Mouse (Mus musculus) regulatory T cell (primary cell): ENCODE data around the gene Ezr.

Source experiments
- in situ Hi-C: fragments of 300-600 bp; cut with MboI, MseI; formaldehyde crosslinking; loops from one replicate; pipeline ENCODE4 v1.15.1; 2025; ENCODE audit warnings: high pct_unique_total_duplicates

Ezr gene

DNA sequence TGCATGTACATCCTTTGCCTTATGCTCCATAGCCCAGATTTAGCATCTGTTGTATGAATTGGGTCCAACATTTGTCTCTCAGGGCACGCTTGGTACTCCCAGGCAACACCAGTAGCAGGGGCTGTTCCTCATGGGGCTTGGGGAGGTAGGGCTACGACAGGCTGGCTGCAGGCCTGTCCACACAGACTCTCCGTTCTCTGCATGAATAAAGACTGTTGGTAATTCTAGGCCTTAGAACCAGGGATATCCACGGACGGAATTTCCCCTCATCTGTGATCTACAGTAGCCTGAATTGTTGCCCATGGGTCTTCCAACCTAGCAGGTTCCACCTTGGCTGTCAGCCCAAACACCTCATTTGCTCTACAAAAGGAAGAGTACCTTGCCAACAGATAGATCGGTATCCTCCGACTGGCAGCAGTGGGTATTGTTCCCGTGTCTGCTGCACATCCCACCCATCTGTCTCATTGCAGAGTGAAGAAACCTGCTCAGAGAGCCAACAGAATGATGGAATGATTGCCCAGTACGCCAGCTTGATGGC, 7.1 kb upstream of the Ezr start:
- in situ Hi-C loops: loop anchor here (5.0 kb wide), 1 partner anchor 38 kb away; no protein-coding TSS in a partner anchor

DNA sequence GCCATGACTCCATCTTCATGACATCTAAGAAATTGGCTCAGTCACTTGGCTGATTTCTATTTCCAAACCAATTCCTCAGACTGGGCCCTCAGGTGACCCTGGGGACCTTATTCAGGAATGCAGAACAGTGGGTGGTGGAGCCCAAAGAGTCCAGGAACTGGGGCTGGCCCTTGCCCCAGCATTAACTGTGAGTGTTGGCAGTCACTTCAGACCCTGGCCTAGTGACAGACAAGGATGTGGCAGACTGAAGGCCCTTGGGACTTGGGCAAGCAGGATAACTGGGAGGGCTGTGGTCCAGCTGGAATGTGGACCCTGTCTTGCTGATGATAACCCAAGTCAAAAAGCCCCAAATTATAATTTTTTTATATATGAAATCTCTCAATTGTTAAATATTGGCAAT, 6.5 kb upstream of the Ezr start:
- in situ Hi-C loops: no loop called here

DNA sequence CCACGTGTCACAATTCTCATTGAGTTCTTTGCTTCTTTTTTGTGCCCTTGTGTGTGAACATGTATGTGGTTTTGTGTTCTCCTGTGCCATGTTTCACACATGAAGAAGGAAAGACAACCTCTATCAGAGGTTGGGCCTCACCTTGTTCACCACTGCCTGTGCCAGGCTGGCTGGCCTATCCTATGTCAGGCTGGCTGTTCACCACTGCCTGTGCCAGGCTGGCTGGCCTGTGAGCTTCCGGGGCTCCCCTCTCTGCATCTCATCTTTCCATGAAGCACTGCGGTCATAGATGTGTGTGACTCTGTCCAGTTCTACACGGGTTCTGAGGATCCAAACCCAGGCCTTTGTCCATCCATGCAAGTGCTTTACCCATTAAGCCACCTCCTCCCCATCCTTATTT, 4.7 kb upstream of the Ezr start:
- in situ Hi-C loops: no loop called here

DNA sequence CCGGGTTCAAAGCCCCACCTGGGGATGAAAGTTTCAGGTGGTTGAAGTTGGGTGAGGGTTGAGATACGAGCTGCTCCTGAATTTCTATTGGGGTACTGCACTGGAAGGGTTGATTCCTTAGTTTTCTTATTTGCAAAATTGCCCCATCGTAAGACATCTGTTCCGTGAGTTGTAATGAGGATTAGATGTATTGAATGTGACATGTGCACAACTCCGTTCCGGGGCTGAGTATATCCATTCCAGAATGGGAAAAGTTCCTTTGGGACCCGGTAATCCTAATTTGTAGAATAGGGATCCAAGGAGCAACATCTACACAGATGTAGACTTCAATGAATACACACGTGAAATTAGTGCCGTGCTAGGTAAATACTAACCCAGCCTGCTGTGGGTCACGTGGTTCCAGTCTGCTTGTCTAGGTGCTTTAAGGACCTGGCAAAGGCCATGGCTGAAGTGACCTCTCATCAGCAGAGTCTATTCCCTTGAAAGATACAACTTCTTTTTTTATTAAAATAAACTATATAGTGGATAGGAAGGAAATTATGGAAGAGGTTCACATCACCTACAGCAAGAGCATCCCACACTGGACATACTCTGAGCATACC, 1.3 kb upstream of the Ezr start:
- in situ Hi-C loops: no loop called here

DNA sequence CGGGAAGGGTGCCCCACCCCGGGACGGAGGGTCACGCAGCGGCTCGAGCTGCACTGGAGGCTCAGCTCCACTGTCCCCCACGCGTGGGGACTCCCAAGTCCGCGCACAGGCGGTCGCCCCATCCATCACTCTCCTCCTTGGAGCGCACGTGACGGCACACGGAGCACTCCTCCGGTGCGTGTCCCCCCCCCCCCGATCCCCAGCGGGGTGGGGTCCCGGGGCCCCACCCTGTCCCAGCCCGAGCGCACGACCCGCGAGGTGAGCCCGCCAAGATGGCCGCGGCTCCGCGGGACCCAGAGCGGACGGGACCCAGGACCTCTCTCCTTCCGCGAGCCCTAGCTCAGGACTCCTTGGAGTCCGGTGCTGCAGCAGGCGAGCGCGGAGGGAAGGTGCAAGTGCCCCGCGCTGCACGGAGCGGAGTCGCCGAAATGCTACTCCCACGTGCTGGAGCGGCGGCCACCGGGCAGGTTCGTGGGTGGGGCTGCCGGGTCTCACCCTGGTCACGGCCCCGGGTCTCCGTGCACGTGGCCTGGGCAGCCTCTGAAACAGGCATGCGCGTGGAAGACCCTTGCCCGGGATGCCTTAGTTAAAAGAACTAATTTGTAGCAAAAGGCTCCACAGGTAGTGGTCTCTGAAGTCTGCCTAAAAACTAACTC, 550 bp upstream of the Ezr start:
- in situ Hi-C loops: no loop called here

DNA sequence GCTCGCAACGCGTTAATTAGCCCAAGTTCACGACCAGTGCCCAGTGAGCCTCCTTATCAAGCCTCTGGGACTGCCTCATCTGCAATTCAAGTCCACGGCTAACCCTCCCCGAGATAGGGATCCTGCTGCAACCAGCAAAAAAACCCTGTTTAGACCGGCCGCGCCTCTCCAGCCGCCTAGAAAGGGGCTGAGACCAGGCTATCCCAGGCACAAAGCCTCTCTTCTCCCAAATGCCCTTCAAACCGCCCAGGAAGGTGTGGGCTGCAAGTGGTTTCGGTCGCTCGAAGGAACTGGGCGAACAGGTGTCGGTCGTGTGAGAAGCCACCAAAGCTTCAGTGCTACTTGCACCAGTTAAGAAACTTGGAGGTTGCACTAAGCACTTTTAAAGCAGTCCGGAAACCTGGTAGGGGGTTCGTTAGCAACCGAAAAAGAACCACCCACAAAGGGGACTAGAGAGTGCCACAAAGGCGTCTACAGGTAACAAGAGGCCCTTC, 504 bp downstream of the Ezr start:
- in situ Hi-C loops: no loop called here

DNA sequence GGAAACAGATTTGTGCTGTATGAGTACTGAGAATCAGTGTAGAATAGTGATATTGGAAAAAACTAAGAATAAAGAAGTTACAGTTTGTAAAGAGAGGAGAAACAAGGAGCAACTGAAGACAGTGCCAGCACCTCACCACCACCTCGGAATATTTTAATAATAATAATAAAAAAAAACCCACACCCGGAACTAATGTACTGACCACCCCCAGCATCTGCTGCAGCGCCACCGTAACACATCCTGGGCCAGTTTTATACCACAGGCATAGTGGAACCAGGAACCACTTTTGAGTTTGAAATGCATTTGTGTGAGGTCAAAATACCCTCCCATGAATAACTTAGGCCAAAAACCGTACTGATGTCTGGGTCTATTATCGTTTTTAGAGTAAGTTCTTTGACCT, 1.3 kb downstream of the Ezr start:
- in situ Hi-C loops: no loop called here

DNA sequence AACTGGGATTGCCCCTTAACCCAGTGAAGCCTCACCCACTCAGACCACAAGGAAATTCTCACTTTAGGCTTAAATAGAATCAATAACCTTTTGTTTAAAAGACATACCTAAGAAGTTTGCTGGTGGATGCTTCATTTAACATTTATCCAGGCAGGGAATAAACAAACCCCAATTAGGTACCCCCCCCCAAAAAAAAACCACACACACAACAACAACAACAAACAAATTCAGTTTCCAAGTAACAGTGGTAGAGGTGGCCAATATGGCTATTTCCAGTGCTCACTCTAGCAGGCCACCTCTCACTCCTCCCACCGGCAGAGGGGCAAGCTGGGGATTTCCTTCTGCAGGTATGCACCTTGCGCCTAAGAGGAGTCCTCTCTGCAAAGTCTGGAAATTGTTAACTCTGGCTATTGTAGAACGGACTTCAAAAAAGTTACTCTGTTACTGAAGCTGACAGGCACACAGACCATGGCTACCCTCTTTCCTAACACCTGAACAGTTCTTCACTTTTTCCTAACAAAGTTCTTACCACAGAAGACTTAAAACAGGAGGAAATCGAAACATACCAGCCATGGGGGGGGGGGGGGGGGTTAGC, 2.0 kb downstream of the Ezr start:
- in situ Hi-C loops: no loop called here

DNA sequence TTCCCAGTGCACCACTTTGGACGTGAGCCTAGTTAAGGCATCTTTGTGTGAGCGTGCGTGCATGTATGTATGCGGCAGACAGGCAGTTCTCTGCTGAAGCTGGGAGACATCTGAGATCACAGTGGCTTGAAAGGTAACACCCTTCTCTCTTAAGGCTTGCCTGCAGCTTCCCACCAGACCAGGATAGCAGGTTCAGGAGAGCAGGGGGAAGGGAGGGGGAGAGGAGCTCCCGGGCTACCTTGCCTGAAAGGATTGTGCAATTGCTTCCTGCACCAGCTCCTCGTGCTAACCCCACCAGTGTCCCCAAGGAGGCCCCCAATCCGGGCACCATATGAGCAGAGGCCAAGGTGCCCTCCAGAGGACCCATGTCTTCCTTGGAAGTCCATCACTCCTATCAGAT, 3.0 kb downstream of the Ezr start:
- in situ Hi-C loops: loop anchor here (10.0 kb wide), 1 partner anchor 105 kb away; no protein-coding TSS in a partner anchor

DNA sequence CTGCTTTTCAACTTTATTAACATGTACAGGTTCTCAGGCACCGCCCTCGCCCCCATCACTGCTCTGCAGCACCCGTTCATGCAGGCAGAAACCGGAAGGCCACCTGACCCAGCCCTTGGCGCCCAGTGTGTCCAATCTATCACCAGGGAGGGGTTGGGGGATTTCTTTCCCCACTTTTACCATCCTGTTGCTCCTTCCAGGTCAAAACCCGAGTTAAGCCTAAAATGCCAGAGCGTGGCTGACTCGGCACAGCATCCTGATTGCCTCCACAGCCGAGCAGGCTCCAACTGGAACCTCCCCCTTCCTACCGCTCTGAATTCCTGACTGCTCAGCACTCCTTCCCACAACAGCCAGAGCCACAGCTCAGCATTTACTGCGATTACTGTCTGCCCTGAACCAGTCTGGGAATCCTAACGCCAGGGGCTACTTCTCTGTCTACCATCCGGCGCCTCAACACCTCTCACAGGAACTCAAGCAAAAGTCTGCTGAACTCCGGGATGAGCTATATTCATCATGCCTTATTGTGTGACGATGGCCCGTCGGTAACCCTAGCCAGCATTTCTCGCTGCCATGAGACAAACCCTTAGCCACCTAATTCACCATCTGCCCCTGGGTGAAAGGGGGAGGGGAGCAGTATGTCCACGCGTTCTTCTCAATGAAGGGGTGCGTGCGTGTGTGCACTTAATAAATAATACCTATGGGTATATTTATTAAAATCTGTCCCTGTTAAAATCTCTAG, 3.6 kb downstream of the Ezr start:
- in situ Hi-C loops: loop anchor here (10.0 kb wide), 1 partner anchor 106 kb away; no protein-coding TSS in a partner anchor

DNA sequence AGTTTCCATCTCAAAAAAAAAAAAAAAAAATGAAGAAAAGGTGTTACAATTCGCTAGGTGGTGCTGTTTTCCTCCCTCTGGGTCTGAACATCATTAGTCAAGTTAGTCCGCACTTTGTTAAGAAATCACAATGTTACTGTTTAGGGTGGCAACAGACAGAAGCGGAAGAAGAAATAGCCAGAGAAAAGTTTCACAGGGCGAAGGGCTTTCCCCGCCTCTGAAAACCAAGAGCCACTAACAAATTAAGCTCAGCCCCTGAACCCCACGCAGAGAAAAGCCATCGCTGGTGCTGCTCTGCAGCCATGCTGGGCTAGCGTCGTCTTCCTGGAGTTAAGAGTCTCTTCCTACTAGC, 4.3 kb downstream of the Ezr start:
- in situ Hi-C loops: loop anchor here (10.0 kb wide), 1 partner anchor 106 kb away; no protein-coding TSS in a partner anchor

DNA sequence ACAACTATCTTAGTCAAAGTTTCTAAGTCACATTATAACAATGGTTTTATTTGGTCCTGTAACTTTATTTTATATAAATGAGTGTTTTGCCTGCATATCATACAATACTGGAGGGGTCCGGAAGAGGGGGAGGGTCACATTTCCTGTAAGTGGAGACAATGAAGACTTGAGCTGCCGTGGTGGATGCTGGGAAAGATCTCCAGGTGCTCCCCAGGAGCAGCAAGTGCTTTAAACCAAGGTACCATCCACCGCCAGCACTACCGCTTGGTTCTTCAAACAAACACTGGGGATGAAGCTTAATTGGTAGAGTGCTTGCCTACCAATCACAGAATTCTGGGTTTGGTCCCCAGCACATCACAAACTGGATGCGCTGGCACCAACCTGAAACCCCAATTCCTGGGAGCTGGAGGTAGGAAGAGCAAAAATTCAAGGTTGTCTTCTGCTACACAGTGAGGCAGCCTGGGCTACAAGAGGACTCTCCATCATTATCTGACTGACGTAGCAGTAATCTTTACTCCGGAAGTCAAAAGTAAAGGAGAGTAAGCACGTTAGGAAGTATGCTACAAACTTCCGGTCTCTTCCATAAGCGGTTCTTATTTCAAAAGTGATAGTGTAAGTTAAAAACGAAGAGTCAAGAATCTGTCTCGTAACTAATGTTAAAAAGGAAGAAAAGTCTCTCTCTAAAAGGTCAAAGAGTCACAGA, 4.8 kb downstream of the Ezr start:
- in situ Hi-C loops: loop anchor here (10.0 kb wide), 1 partner anchor 107 kb away; no protein-coding TSS in a partner anchor

DNA sequence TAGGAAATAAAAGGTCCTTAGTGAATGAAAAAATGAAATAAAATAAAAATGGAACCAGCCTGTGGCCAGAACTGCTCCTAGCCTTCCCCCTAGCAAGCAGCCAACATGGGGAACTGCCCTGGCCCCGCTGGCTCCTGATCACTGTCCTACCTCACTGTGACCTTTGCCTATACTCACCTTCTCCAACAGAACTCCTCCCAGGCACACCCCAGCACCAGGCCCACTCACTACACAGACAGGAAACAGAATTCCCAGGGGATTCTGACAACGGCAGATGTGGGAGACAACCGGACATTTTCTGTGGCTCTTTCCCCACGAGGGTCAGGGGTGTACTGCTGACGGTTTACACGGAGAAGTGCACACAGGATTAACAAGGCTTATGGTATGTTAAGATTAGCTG, 5.5 kb downstream of the Ezr start:
- in situ Hi-C loops: loop anchor here (10.0 kb wide), 1 partner anchor 108 kb away; no protein-coding TSS in a partner anchor

DNA sequence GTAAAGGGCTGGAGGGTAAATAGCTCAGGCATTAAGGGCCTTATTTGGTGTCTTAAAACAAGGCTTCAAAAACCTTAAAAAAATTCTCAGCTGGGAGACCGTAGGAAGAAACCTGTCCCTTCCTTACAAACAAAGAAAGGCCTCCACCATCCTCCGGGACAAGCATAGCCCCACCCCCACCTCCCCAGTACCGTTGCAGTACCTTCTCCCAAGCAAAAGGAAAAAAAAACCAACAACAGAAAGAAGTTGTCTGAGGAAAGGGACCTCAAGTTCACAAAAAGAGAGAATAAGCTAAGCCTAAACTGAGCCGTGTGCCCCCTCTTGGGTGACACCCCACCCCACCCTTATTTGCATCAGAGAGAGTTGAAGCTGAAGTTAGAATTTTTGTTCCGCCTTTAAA, 6.0 kb downstream of the Ezr start:
- in situ Hi-C loops: loop anchor here (10.0 kb wide), 1 partner anchor 108 kb away; no protein-coding TSS in a partner anchor

DNA sequence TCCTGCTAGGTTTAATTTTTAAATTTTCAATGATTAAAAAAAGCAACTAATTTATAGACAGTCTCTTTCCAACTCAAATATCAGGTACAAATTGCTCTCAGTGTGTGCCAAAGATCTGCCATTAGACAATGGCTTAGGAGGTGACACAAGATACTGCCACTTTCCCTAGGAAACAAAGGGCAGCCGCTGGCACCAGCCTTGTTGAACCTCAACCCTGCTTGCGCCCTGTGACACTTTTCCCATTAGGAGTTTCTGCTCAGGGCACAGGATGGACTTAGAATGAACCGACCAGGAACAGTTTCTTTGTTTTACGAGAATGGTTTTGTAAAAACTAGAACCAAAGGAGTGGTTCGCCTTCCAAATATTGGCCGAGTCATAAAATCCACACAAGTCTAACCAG, 6.5 kb downstream of the Ezr start:
- in situ Hi-C loops: loop anchor here (10.0 kb wide), 1 partner anchor 109 kb away; no protein-coding TSS in a partner anchor

DNA sequence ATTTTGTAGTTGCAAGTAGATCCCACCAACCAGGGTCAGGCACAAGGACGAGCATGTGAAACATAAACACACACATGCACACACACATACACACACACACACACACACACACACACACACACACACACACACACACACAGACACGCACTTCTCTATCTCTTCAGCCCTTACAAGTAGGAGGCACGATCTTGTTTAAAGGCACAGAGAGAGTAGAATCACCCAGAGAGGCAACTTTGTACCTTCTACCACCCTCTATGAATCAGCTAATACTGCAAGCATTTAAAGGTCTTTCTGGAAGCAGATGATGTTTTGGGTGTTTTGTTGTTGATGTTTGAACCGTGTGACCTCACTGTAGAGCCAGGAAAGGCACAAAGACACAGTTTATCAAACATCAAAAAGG, 6.9 kb downstream of the Ezr start:
- in situ Hi-C loops: loop anchor here (10.0 kb wide), 1 partner anchor 109 kb away; no protein-coding TSS in a partner anchor

DNA sequence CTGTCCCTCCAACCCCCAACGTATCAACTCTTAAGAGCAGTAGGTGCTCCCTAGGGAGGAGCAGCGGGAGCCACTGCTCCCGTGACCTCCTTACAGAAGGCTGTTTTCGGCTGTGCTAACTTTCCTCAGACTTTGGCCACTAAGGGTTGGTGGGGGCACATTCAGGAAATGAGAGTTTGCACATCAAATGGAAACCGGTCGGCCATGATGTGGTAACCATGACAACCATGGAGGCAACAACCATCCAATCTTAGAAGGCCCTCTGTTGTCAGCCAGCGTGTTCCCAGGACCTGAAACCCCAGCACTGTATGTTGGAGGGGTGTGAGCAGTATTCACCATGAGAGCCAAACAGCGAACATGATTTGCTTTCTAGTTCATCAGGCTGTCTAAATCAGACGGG, 7.4 kb downstream of the Ezr start:
- in situ Hi-C loops: loop anchor here (10.0 kb wide), 1 partner anchor 110 kb away; no protein-coding TSS in a partner anchor

DNA sequence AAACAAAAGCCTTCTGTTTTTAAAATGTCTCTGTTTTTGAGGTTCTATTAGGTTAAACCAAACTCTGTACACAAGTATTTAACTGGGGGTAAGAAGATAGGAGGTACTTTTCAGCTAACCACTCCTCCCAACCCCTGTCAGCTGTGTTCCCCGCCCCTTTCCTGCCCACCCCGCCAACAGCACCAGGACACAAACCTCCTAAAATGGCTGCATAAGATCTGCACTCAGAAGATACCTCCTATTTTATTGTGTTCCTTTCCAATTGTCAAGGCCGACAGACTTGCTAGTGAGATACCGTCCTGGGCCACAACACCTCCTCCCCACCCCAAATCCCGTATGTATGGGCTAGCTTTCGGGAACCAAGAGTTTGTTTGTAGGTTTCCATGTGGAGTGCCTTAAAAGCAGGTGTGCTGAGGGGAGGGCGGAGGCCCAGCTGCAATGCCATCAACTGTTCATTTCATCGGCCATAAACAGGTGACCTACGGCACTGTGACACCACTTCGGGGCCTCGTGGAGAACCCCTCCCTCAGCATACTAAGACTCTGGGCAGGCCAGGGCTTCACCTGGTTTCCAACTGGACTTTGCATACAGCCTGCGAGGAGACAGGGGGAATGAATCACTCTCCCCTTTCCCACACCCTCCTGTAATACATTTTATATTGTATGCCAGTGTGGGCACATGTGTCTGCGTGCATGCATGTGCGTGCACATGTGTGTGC, 9.2 kb downstream of the Ezr start:
- in situ Hi-C loops: loop anchor here (10.0 kb wide), 1 partner anchor 111 kb away; no protein-coding TSS in a partner anchor

DNA sequence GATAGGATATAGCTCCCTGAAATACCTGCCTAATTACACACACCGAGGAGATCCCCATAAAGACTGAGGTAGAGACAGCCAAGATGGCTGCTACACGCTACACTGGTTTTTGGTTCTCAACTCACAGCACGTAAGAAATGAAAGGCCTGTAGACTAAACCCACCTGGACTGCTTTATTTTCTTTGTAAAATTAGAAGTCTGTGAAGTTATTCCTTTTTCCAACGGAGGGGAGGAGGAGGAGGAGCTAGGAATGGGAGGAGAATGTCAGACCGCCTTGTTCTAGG, 10.2 kb downstream of the Ezr start:
- in situ Hi-C loops: loop anchor here (10.0 kb wide), 1 partner anchor 112 kb away; no protein-coding TSS in a partner anchor
